Mouse (Mus musculus) heart, postnatal 0 days (tissue): ENCODE results near the gene Nckap5.

Source experiments
- CTCF ChIP-seq: IDR thresholded peaks from 2 replicates; pipeline ENCODE4 v1.5.1; 2016; ENCODE audit warnings: antibody characterized with exemption, control low read depth, low read depth
- EP300 ChIP-seq: IDR thresholded peaks from 2 replicates; pipeline ENCODE4 v1.6.1; 2016; ENCODE audit warnings: antibody characterized with exemption, low read depth

- no peak for TF ChIP-seq CTCF
- TF ChIP-seq EP300, result no peak
These were observed 597.4 kb downstream of the Nckap5 start for GRCm38 (mm10) chr1:126233196-126233595.
